Mouse (Mus musculus): ENCODE measurements around the gene Aldoart2. TPM values are rescaled to one million over a fixed set of nuclear protein-coding genes. Genes with fewer than 3 reads are reported as not detected.

Gene Aldoart2
- polyA plus RNA-seq, 1 experiment from 2014 or later: not detected

DNA sequence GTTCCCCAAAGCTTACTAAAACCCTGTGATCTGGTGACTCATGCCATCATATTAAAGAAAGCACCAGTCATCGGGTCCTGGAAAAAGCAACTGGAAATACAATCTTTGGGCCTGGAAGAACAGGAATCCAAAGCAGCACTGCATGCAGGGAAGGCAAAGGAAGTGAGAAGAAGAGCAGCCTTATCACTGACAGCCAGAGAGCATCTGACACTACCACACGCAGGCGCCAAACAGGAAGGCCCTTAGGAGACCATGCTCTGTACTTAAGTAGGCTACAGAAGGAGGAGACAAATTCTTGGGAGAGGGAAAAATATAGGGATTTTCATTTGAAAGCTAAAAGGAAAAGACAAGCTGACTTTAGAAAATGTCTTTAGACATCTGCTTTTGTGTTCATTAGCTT lies 39.4 kb downstream of the Aldoart2 start:
- H3K36me3 ChIP-seq (ENCODE audit: control insufficient read depth, insufficient read depth, low read length): no peaks in the 10 kb centered on the region
- H3K4me1 ChIP-seq (ENCODE audit: control insufficient read depth, insufficient read depth, low read length): peaks cover 13% of the 10 kb centered on the region
- whole genome bisulfite sequencing: 81% methylated on average over 3 of the region's 3 CpGs
- no peak overlapping the region for H3K4me2 ChIP-seq
- H3K9ac ChIP-seq (ENCODE audit: low read length): no peak overlapping the region
- no peak overlapping the region for H3K4me3 ChIP-seq (ENCODE audit: low read depth, low read length)
- ATAC-seq (ENCODE audit: low FRiP score) (no peak), DNase-seq (ENCODE audit: low spot score, missing footprints) (no peak)
- no peak overlapping the region for H3K27ac ChIP-seq (ENCODE audit: low read depth, low read length)
- peaks cover 28% of the 10 kb centered on the region for H3K27me3 ChIP-seq (ENCODE audit: control insufficient read depth, insufficient read depth, low read length)
- no peaks in the 10 kb centered on the region for H3K9me3 ChIP-seq (ENCODE audit: control insufficient read depth, low read length)

GRCm38 (mm10) chr12:55607902-55608301 lies 42.9 kb downstream of the Aldoart2 start:
- no peaks in the 10 kb centered on the region for H3K27me3 ChIP-seq (ENCODE audit: control insufficient read depth, insufficient read depth, low read length)
- H3K4me1 ChIP-seq (ENCODE audit: control insufficient read depth, insufficient read depth, low read length): peaks cover 2% of the 10 kb centered on the region; the same call in 1 of the 2 replicates
- DNase-seq (ENCODE audit: low spot score, missing footprints) (no peak), ATAC-seq (ENCODE audit: low FRiP score) (peak; percentile 73)
- WGBS: 33% methylated on average over 4 of the region's 4 CpGs
- no peaks in the 10 kb centered on the region for H3K9me3 ChIP-seq (ENCODE audit: control insufficient read depth, low read length)
- no peaks in the 10 kb centered on the region for H3K36me3 ChIP-seq (ENCODE audit: control insufficient read depth, insufficient read depth, low read length)
- H3K4me3 ChIP-seq (ENCODE audit: low read depth, low read length): no peak overlapping the region
- H3K4me2 ChIP-seq: no peak overlapping the region
- no peak overlapping the region for H3K27ac ChIP-seq (ENCODE audit: low read depth, low read length)
- H3K9ac ChIP-seq (ENCODE audit: low read length): no peak overlapping the region

DNA sequence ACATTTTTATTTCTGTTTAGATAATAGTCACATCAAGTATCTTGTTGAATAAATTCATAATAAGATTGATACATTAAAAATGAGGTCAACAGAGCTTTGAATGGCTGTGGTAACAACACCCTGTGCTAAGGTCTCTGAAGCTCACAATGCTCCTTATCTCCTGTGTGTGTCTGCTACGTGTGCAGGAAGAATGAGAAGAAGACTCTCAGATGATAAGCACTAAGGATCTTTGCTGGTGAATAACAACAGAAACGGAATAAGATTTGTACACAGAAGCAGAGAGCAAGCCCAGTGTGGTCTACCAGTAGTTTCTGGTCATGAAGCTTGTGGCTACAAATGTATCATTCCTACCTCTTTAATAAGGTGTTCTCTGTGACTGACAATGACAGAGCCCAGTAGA lies 45.8 kb downstream of the Aldoart2 start:
- no peak overlapping the region for H3K9ac ChIP-seq (ENCODE audit: low read length)
- no peaks in the 10 kb centered on the region for H3K9me3 ChIP-seq (ENCODE audit: control insufficient read depth, low read length)
- DNase-seq (ENCODE audit: low spot score, missing footprints) (peak; percentile 21), ATAC-seq (ENCODE audit: low FRiP score) (no peak)
- no peak overlapping the region for H3K4me3 ChIP-seq (ENCODE audit: low read depth, low read length)
- H3K27ac ChIP-seq (ENCODE audit: low read depth, low read length): no peak overlapping the region
- H3K4me1 ChIP-seq (ENCODE audit: control insufficient read depth, insufficient read depth, low read length): no peaks in the 10 kb centered on the region
- 74% methylated on average over 2 of the region's 2 CpGs for WGBS
- no peaks in the 10 kb centered on the region for H3K36me3 ChIP-seq (ENCODE audit: control insufficient read depth, insufficient read depth, low read length)
- H3K4me2 ChIP-seq: no peak overlapping the region
- no peaks in the 10 kb centered on the region for H3K27me3 ChIP-seq (ENCODE audit: control insufficient read depth, insufficient read depth, low read length)

Other genes starting within 250 kb of the Aldoart2 start
- gene Psma6, start 181.0 kb upstream of the Aldoart2 start, polyA plus RNA-seq (2014; fragmentation: Nextera tagmentation; extraction: Ambion mirVana): 506 and 513 TPM in 2 replicates
- gene Nfkbia, start 72.6 kb upstream of the Aldoart2 start, polyA plus RNA-seq (2014; fragmentation: Nextera tagmentation; extraction: Ambion mirVana): 43.1 and 45.0 TPM in 2 replicates
- 0.40 and 0.57 TPM in 2 replicates for gene Insm2, start 34.2 kb downstream of the Aldoart2 start, polyA plus RNA-seq (2014; fragmentation: Nextera tagmentation; extraction: Ambion mirVana)

All from midbrain, embryonic 11.5 days (tissue).